Mouse (Mus musculus) lung, embryonic 14.5 days (tissue): ENCODE measurements at regions not wholly inside any gene's neighbourhood (a gene's known extent, or its start where the extent isn't known, plus 50 kb on each side); places are given as distances from the start of the nearest gene placed in this dataset.

Experiments
- ATAC-seq: fragments of 200-750 bp; cut with Nextera tagmentation; 2 replicates; pipeline ENCODE4 v1.8.0; 2017; ENCODE audit warnings: mild to moderate bottlenecking, moderate TSS enrichment, moderate library complexity; ENCODE audit not compliant: insufficient read depth
- DNase-seq: peaks from one replicate; pipeline ENCODE4 v3.0.0-alpha.2; 2015
- H3K27ac ChIP-seq: fragments of 300-500 bp; sonication (generic); 2 replicates; pipeline ENCODE4 v1.5.1; 2014; ENCODE audit warnings: low read depth, mild to moderate bottlenecking, moderate library complexity
- H3K27me3 ChIP-seq: fragments of 300-500 bp; sonication (generic); 2 replicates; pipeline ENCODE4 v1.6.1; 2014; ENCODE audit warnings: low read length, control low read depth; ENCODE audit not compliant: insufficient read depth
- H3K36me3 ChIP-seq: fragments of 300-500 bp; sonication (generic); 2 replicates; pipeline ENCODE4 v1.6.1; 2014; ENCODE audit warnings: control low read depth; ENCODE audit not compliant: insufficient read depth
- H3K4me1 ChIP-seq: fragments of 300-500 bp; sonication (generic); 2 replicates; pipeline ENCODE4 v1.6.1; 2014; ENCODE audit warnings: antibody characterized with exemption, control low read depth; ENCODE audit not compliant: insufficient read depth
- H3K4me2 ChIP-seq: fragments of 300-500 bp; sonication (generic); 2 replicates; pipeline ENCODE4 v1.6.1; 2014; ENCODE audit warnings: mild to moderate bottlenecking
- H3K4me3 ChIP-seq: fragments of 300-500 bp; sonication (generic); 2 replicates; pipeline ENCODE4 v1.5.1; 2014; ENCODE audit warnings: low read depth, low read length
- H3K9ac ChIP-seq: fragments of 300-500 bp; sonication (generic); 2 replicates; pipeline ENCODE4 v1.6.1; 2014
- H3K9me3 ChIP-seq: fragments of 300-500 bp; sonication (generic); 2 replicates; pipeline ENCODE4 v1.6.1; 2016; ENCODE audit warnings: low read depth, low read length, control low read depth
- CTCF ChIP-seq: IDR thresholded peaks from 2 replicates; pipeline ENCODE4 v1.5.1; 2016; ENCODE audit warnings: antibody characterized with exemption, low read depth
- WGBS: fragments of 180-500 bp; shearing (Covaris S2); extraction: QIAGEN DNeasy Blood & Tissue Kit; methylation state at CpG from one replicate; pipeline ENCODE4 v1.1.7; 2014; 5-methylcytosine and 5-hydroxymethylcytosine counted together

- no peak overlapping the region for H3K27ac ChIP-seq
- no peak overlapping the region for H3K9ac ChIP-seq
- no peak for TF ChIP-seq CTCF
- no peak overlapping the region for H3K4me2 ChIP-seq
- no peaks in the 10 kb centered on the region for H3K27me3 ChIP-seq
- ATAC-seq: no peak
- no peaks in the 10 kb centered on the region for H3K36me3 ChIP-seq
- DNase-seq: no peak
- H3K9me3 ChIP-seq: no peaks in the 10 kb centered on the region
- H3K4me3 ChIP-seq: no peak overlapping the region
- H3K4me1 ChIP-seq: 0 out of 2 replicates have a peak, but pooled peaks cover 4% of the 10 kb centered on the region
- WGBS: 55% methylated on average over 2 of the region's 2 CpGs
Measured at GRCm38 (mm10) chr4:95358674-95359073, 198.6 kb upstream of the Fggy start.

GRCm38 (mm10) chr4:95360336-95360967, 196.9 kb upstream of the Fggy start:
- H3K27ac ChIP-seq: peak overlapping the region; percentile 64; the same call in 1 of the 2 replicates
- no peak overlapping the region for H3K4me3 ChIP-seq
- TF ChIP-seq CTCF: no peak
- ATAC-seq (peak; percentile 86), DNase-seq (peak; percentile 73)
- H3K36me3 ChIP-seq: no peaks in the 10 kb centered on the region
- 36% methylated on average over 3 of the region's 3 CpGs for WGBS
- H3K9ac ChIP-seq: no peak overlapping the region
- no peaks in the 10 kb centered on the region for H3K4me1 ChIP-seq
- H3K27me3 ChIP-seq: no peaks in the 10 kb centered on the region
- H3K9me3 ChIP-seq: no peaks in the 10 kb centered on the region
- H3K4me2 ChIP-seq: no peak overlapping the region

GRCm38 (mm10) chr4:95364376-95365082, 192.8 kb upstream of the Fggy start:
- Histone ChIP-seq H3K9ac (no peak overlapping the region), H3K36me3 (no peaks in the 10 kb centered on the region), H3K27me3 (no peaks in the 10 kb centered on the region), H3K4me2 (no peak overlapping the region), H3K9me3 (no peaks in the 10 kb centered on the region), H3K27ac (no peak overlapping the region), H3K4me1 (no peaks in the 10 kb centered on the region), H3K4me3 (no peak overlapping the region)
- DNase-seq: no peak
- no peak for TF ChIP-seq CTCF
- WGBS: 90% methylated on average over 4 of the region's 4 CpGs
- ATAC-seq: no peak

- Histone ChIP-seq H3K27me3 (no peaks in the 10 kb centered on the region), H3K4me1 (0 out of 2 replicates have a peak, but pooled peaks cover 9% of the 10 kb centered on the region), H3K9ac (no peak overlapping the region), H3K27ac (no peak overlapping the region; the same call in 1 of the 2 replicates), H3K9me3 (no peaks in the 10 kb centered on the region), H3K36me3 (no peaks in the 10 kb centered on the region), H3K4me3 (no peak overlapping the region), H3K4me2 (no peak overlapping the region)
- ATAC-seq (no peak), DNase-seq (no peak)
- 38% methylated on average over 5 of the region's 5 CpGs for WGBS
- no peak for TF ChIP-seq CTCF
Measured at GRCm38 (mm10) chr4:95376386-95376785, 180.9 kb upstream of the Fggy start.

- no peak overlapping the region for H3K9ac ChIP-seq
- no peak for TF ChIP-seq CTCF
- 41% methylated on average over 9 of the region's 9 CpGs for WGBS
- peak; percentile 79 for DNase-seq
- 0 out of 2 replicates have a peak, but pooled peaks cover 9% of the 10 kb centered on the region for H3K4me1 ChIP-seq
- no peaks in the 10 kb centered on the region for H3K9me3 ChIP-seq
- peak; percentile 93 for ATAC-seq
- H3K36me3 ChIP-seq: no peaks in the 10 kb centered on the region
- peak overlapping the region; percentile 78 for H3K27ac ChIP-seq
- H3K4me3 ChIP-seq: no peak overlapping the region
- H3K4me2 ChIP-seq: no peak overlapping the region
- no peaks in the 10 kb centered on the region for H3K27me3 ChIP-seq
Measured at GRCm38 (mm10) chr4:95377222-95378134, 179.8 kb upstream of the Fggy start.

GRCm38 (mm10) chr4:95378645-95379044, 178.7 kb upstream of the Fggy start:
- no peaks in the 10 kb centered on the region for H3K9me3 ChIP-seq
- 95% methylated on average over 3 of the region's 3 CpGs for WGBS
- no peak for DNase-seq
- no peak overlapping the region for H3K4me3 ChIP-seq
- TF ChIP-seq CTCF: no peak
- H3K27ac ChIP-seq: no peak overlapping the region
- H3K4me1 ChIP-seq: 0 out of 2 replicates have a peak, but pooled peaks cover 9% of the 10 kb centered on the region
- H3K36me3 ChIP-seq: no peaks in the 10 kb centered on the region
- no peaks in the 10 kb centered on the region for H3K27me3 ChIP-seq
- no peak for ATAC-seq
- no peak overlapping the region for H3K4me2 ChIP-seq
- H3K9ac ChIP-seq: no peak overlapping the region
